In the genomic region with DNA sequence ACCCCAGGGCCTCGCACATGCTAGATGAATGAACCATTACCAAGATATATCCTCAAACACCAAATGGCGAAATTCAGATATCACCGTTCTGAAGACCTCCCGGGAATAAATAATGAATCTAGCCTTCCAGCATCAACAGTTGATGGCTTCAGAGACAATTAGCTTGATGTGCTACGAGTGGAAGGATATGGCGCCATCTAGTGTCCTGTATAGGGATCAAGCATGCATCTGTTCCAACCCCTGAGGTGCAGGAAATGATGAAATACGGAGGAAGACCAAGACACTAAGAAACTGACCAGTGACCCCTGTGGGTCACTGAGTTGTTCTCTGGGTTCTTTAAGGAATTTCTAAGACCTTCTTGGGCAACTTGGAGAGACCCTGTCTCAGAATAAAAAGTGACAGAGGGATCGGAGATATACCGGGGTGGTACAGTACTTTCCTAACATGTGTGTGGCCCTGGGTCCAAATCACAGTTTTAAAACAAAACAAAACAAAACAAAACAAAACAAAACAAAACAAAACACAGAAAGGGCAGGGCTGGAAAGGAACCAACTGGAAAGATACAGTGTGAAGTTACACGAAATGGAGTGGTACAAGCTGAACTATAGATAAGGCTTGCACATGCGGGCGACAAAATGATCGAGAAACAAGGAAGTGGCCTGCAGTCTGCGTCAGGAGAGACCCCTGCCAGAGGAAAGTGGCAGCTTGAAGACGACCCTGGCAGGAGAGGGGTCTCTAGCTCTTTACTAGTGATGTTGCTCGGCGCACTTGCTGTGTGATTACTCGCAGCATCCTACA, we compare ENCODE assay signal across 8 mouse cellular contexts. TPM values are rescaled to one million over a fixed set of nuclear protein-coding genes. Genes with fewer than 3 reads are reported as not detected.
A peak's percentile ranks its signal among the peaks of the same experiment; 100 is the strongest.
DNase-seq lines count a peak whose midpoint lies in the region; ATAC-seq and TF ChIP-seq lines count a peak whose summit lies in the region.

No protein-coding gene starts in this region.

- H3K9ac ChIP-seq in liver, adult 2 months (ENCODE audit: low read depth, low read length) = no peak overlapping the region

- 45% methylated on average over 18 of the region's 18 CpGs for WGBS in liver, adult 2 months
- WGBS in thymus, adult 2 months = 49% methylated on average over 18 of the region's 18 CpGs

- peak; percentile 78; the same call in 1 of the 2 replicates for ATAC-seq in monocyte, adult 5-6 weeks (replicated peaks; ENCODE audit: insufficient number of reproducible peaks, low FRiP score, low TSS enrichment, poor library complexity, severe bottlenecking)

- no peak overlapping the region for H3K4me3 ChIP-seq in liver, adult 2 months (ENCODE audit: insufficient read depth, low read depth, low read length)
- no peak overlapping the region for H3K4me3 ChIP-seq in thymus, adult 2 months (ENCODE audit: control insufficient read depth, insufficient read depth, low read length)

- H3K79me2 ChIP-seq in liver, adult 2 months (ENCODE audit: control insufficient read depth, insufficient read depth, low read length) = no peaks in the 10 kb centered on the region

- peak; percentile 76 for TF ChIP-seq CTCF in liver, adult 2 months (IDR thresholded peaks at IDR 0.05; ENCODE audit: low read depth, low read length)
- TF ChIP-seq CTCF in thymus, adult 2 months (IDR thresholded peaks at IDR 0.05; ENCODE audit: borderline replicate concordance, control insufficient read depth, extremely low read depth, insufficient read depth, low read length, poor library complexity) = no peak

- DNase-seq in A20 (ENCODE audit: low read depth, low spot score) (peak; percentile 83), MN1 (ENCODE audit: low spot score) (peak; percentile 89)
- peak; percentile 59 to 76 for DNase-seq in cerebellum, postnatal 25 days
- DNase-seq in frontal cortex, postnatal 36 days (ENCODE audit: low spot score in 2 of 2) = peak; percentile 51 to 84
- peak; percentile 72 to 75 for DNase-seq in kidney, adult 8-10 months
- peak; percentile 68 for DNase-seq in liver, adult 2 months (ENCODE audit: extremely low read depth, low read depth, low spot score)
- peak; percentile 50 for DNase-seq in thymus, adult 2 months

- H3K4me1 ChIP-seq in liver, adult 2 months (ENCODE audit: control insufficient read depth, insufficient read depth, low read length) = peaks cover 1% of the 10 kb centered on the region; the same call in 1 of the 2 replicates
- H3K4me1 ChIP-seq in thymus, adult 2 months (replicated peaks; ENCODE audit: control insufficient read depth, insufficient read depth, low read length) = no peaks in the 10 kb centered on the region

- no peak for TF ChIP-seq POLR2A in liver, adult 2 months (IDR thresholded peaks at IDR 0.05; ENCODE audit: extremely low read depth, insufficient read depth, low read length)
- TF ChIP-seq POLR2A in thymus, adult 2 months (IDR thresholded peaks at IDR 0.05; ENCODE audit: control insufficient read depth, extremely low read depth, insufficient read depth, low read length, poor library complexity) = no peak

- no peaks in the 10 kb centered on the region for H3K36me3 ChIP-seq in liver, adult 2 months (ENCODE audit: control insufficient read depth, insufficient read depth, low read length)
- no peaks in the 10 kb centered on the region for H3K36me3 ChIP-seq in thymus, adult 2 months (ENCODE audit: control insufficient read depth, insufficient read depth, low read length)

- no peaks in the 10 kb centered on the region for H3K27me3 ChIP-seq in liver, adult 2 months (ENCODE audit: control insufficient read depth, insufficient read depth, low read length)
- no peaks in the 10 kb centered on the region for H3K27me3 ChIP-seq in thymus, adult 2 months (ENCODE audit: control insufficient read depth, insufficient read depth, low read length)

- no peak overlapping the region for H3K27ac ChIP-seq in liver, adult 2 months (replicated peaks; ENCODE audit: insufficient read depth, low read depth, low read length)
- no peak overlapping the region for H3K27ac ChIP-seq in thymus, adult 2 months (ENCODE audit: control insufficient read depth, insufficient read depth, low read length)

RNA-seq across cellular contexts. Expression of a gene that starts 6.5 kb away (rescaled TPM):
- 10.0 and 11.1 TPM in 2 replicates for total RNA-seq in liver, adult 2 months (2014; rRNA removed)
- polyA plus RNA-seq in liver, adult 2 months (2012; rRNA removed) = 26.3 and 27.4 TPM in 2 replicates
- total RNA-seq in monocyte, adult 5-6 weeks (2017) = 0.39 TPM in 1 of 3 replicates, not detected in the others
- polyA plus RNA-seq in thymus, adult 2 months (2012; rRNA removed) = 2.9 and 4.2 TPM in 2 replicates
